Mouse (Mus musculus) mature B cell (primary cell): ENCODE data around the gene Stim1.
"Not testable (repeated sequence)": the region's sequence is repeated elsewhere in the genome, so short reads cannot be mapped to it uniquely, and the experiment has no call there.

Experiments used
- in situ Hi-C: fragments of 300-500 bp; cut with MboI; formaldehyde crosslinking; loops from 2 replicates; pipeline ENCODE4 v1.14.3; 2019

The Stim1 gene

GRCm38 (mm10) chr7:102363853-102364252 is 96.2 kb downstream of the Stim1 start:
- in situ Hi-C loops, result no loop called here

DNA sequence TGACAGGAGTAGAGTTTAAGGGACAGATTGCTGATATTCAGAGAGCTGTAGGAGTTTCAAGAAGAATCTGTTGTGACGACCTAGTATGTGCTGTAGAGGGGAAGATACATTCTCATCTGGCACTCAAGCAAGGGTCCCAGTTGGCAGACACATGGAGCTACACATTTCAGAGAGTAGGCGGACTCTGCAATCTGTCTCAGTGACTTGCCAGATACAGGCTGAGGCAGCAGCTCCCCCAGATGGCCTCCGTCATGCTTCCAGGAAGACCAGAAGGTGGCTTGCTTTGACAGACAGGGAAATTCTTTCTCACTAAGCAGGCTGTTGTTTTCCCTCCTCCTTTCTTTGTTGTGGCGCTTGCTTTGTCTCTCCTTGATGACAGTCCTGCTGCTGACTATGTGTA is 102.1 kb downstream of the Stim1 start:
- in situ Hi-C loops, result no loop called here

- in situ Hi-C loops, result no loop called here
Observed at GRCm38 (mm10) chr7:102370526-102370925, 102.9 kb downstream of the Stim1 start.

GRCm38 (mm10) chr7:102373382-102374072 is 105.9 kb downstream of the Stim1 start:
- in situ Hi-C loops, result no loop called here

- in situ Hi-C loops, result no loop called here
Observed at GRCm38 (mm10) chr7:102383221-102383620, 115.6 kb downstream of the Stim1 start.

DNA sequence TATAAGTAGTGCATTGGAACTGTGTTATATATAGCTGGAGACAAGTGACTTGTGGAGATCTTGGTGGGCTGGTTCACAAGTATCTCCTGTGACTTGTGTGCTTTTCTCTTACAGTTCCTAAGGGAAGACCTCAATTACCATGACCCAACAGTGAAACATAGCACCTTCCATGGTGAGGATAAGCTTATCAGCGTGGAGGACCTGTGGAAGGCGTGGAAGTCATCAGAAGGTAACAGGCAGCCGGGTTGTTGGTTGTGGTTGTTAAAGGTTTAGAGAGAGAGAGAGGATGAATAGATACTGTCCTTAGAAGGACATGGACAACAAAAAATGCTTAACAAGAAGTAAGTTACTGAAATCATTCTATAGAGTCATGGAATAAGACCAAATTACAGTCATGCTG is 118.4 kb downstream of the Stim1 start:
- in situ Hi-C loops, result no loop called here

GRCm38 (mm10) chr7:102389082-102389481 is 121.5 kb downstream of the Stim1 start:
- in situ Hi-C loops, result no loop called here

DNA sequence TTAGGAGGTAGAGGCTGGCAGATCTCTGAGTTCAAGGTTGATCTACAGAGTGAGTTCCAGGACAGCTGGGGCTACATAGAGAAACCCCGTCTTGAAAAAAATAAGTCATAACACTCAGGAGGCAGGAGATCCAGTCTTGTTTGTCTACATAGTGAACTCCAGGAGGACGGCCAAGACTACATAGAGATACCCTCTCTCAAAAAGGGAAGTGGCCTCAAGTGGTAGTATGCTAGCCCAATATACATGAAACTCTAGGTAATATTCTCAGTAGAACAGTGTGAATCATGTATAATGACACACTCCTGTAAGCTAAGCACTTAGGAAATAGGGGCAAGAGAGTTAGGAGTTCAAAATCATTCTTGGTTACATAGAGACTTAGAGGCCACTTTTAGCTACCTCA is 126.3 kb downstream of the Stim1 start:
- in situ Hi-C loops, result no loop called here

GRCm38 (mm10) chr7:102395894-102396293 is 128.3 kb downstream of the Stim1 start:
- in situ Hi-C loops, result no loop called here

- in situ Hi-C loops, result no loop called here
Observed at GRCm38 (mm10) chr7:102396331-102396730, 128.7 kb downstream of the Stim1 start.

DNA sequence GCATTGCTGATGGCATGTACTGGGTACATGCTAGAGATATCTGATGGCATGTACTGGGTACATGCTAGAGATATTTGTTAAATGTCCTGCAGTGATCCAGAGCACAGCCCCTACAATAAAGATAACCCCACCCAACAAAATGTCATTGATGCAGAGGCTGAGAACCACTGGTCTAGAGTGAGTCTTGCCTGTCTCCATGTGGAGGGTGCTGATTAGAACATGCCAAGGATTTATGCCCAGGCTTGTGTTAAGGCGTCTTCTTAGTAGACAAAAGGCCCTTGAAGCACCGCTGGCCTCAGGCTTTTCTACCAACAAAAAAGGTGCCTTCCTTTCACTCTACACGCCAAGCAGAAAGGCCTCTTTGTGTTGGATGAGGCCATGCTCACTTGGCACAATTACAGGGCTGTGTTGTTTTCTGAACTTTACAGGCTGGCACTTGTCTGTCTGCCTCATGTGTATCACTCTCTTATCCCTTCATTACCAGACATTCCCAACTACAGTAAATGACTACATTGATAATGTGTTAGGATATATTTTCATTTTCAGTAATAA is 131.7 kb downstream of the Stim1 start:
- in situ Hi-C loops, result no loop called here

DNA sequence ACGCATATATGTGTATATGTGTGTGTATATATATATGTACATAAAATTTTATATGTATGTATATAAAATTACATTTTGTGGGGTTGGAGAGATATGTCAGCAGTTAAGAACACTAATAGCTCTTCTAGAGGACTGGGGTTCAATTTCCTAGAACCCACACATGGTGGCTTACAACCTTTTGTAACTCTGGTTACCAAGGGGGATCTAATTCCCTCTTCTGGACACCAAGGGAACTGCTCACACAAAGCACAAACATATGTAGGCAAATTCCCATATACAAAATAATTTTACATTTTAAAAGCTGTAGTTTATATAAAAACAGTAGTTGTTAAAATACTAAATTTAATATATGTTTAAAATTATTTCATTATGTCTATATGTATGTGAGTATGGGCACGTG is 136.5 kb downstream of the Stim1 start:
- in situ Hi-C loops, result no loop called here

DNA sequence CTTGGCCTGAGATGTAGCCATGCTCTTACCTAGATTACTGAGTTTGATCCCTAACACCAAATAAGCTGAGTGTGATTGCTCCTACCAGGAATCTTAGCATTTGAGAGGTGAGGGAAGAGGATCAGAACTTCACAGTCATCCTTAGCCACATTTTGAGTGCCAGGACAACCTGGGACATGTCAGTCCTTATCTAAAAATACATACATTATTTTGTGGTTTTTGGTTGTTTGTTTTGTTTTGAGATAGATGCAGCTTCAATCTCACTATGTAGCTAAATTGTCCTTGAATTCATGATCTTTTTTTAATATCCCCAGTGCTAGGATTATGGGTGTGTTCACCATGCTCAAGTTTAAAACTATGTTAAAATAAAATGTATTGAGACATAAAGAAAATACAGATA is 139.8 kb downstream of the Stim1 start:
- in situ Hi-C loops, result no loop called here

DNA sequence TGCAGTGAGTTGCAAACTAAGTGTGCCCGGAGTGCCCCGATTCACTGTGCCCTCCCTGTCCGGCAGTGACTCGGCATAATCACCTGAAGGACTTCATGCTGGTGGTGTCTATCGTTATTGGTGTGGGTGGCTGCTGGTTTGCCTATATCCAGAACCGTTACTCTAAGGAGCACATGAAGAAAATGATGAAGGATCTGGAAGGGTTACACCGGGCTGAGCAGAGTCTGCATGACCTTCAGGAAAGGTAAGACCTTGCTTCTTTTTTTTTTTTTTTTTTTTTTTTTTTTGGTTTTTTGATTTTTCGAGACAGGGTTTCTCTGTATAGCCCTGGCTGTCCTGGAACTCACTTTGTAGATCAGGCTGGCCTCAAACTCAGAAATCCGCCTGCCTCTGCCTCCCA is 147.7 kb downstream of the Stim1 start:
- in situ Hi-C loops, result not testable (repeated sequence)

GRCm38 (mm10) chr7:102415841-102416240 is 148.2 kb downstream of the Stim1 start:
- in situ Hi-C loops, result no loop called here

- in situ Hi-C loops, result no loop called here
Observed at GRCm38 (mm10) chr7:102417398-102417797, 149.8 kb downstream of the Stim1 start.

GRCm38 (mm10) chr7:102422036-102422435 is 154.4 kb downstream of the Stim1 start:
- in situ Hi-C loops, result no loop called here

DNA sequence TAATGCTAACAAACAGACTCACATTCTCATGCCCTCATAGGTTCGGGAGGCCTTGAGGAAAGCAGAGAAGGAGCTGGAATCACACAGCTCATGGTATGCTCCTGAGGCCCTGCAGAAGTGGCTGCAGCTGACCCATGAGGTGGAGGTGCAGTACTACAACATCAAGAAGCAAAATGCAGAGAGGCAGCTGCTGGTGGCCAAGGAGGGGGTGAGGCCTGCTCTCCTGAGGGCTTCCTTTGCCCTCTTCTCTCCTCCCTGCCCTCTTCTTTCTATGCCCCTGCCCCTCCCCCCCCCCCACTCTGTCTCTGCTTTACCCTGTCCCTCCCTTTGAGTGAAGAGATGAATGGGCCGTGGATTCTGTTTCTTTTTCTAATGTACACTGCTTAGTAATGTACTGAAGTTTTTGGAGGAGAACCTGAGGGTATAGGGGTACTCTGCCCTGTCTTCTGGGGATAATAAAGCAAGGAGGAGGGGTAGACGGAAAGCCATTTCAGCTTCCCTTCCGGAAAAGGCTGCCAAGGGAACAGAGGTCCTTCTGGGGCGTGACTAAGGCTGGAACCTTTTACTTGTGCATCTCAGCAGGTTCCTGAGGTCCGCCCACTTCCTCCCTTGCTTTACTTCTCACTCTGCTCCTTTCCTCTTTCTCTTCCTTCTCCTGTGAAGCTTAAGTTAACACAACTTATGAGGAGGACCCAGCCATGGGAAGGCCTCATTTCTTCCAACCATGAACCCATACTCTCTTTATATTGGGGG is 158.5 kb downstream of the Stim1 start:
- in situ Hi-C loops, result no loop called here

DNA sequence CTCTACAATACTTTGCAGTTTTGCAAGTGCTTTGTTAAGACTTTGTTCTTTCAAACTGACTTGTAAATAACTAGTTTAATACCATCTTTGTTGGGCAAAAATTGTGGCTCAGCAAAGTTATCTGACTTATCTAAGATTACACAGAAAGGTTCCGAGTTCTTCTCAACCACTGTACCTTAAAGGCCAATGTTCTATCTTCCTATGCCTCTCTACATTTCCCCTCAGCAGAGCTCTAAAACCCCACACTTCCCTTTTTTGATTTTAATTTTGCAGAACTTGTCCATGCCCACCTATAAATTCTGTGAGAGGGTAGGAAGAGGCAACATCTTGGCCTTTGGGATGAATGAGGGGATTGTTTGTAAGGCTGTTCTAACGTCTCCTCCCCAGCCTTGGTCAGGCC is 166.7 kb downstream of the Stim1 start:
- in situ Hi-C loops, result no loop called here

- in situ Hi-C loops, result no loop called here
Observed at GRCm38 (mm10) chr7:102440822-102441656, 173.4 kb downstream of the Stim1 start.

DNA sequence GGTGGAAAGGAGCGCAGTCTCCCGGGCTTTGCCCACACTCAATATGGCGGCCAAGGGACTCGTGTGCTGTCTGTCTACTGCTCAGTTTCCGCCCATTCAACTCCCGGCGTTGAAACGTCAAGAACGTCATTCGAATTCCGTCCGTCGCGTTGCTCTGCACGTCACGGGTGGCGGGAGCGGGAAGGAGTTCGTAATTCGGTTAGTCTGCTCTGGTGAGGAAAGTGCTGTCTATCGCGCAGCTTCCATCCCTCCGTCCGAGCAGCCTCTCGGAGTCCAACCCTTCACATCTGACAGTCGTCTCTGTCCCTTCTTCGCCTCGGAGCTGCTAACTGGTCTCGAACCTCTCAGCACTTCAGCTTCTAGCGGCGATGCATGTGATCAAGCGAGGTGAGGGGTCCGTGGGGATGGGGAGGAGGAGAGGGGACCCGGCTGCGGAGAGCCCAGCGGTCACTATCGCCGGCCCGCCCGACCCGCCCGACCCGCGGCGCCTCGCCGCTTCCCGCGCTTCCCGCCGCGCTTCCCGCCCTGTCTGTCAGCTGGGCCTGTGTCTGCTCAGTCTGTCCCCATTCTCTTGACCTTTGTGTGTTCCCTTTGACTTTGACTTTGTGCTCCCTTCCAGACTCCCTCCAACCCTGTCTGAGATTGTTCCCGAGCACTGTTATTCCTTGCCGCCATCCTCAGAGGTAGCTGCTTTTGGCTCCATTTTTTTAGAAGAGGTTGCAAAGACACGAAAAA is 174.2 kb downstream of the Stim1 start, which contains the start of gene Rrm1:
Gene Rrm1, plus strand, starts transcription at position 39 of the 735 bp plus-strand sequence.
- in situ Hi-C loops, result no loop called here

GRCm38 (mm10) chr7:102442432-102442831 is 174.8 kb downstream of the Stim1 start:
- in situ Hi-C loops, result no loop called here
